Mouse (Mus musculus) bone marrow macrophage, adult 2 months (primary cell): Measurements from ENCODE around the gene Ube4b.

Source experiments
- CTCF ChIP-seq: IDR thresholded peaks from 2 replicates; pipeline ENCODE4 v1.5.1; 2012; ENCODE audit warnings: low read depth, mild to moderate bottlenecking, low read length, moderate library complexity
- POLR2A ChIP-seq: IDR thresholded peaks from 2 replicates; pipeline ENCODE4 v1.6.1; 2012; ENCODE audit warnings: mild to moderate bottlenecking, low read depth, low read length, borderline replicate concordance

- TF ChIP-seq CTCF: no peak
- TF ChIP-seq POLR2A: no peak
Observed at GRCm38 (mm10) chr4:149344311-149344710, 82.2 kb downstream of the Ube4b start.
